Mouse (Mus musculus) gastrocnemius, postnatal 36 days (tissue): Measurements from ENCODE around the gene Ston2. TPM values are rescaled to one million over a fixed set of nuclear protein-coding genes. Genes with fewer than 3 reads are reported as not detected.
"Not testable (repeated sequence)": the region's sequence is repeated elsewhere in the genome, so short reads cannot be mapped to it uniquely, and the experiment has no call there.

ENCODE experiments used
- DNase-seq, 2 experiments: peaks; one replicate each; pipeline ENCODE4 v3.0.0; 2022
- intact Hi-C: fragments of 180-260 bp; cut with DNase I; formaldehyde crosslinking; loops from one replicate; pipeline ENCODE4 v1.15.1; 2025
- total RNA-seq, 2 experiments: library from RNA; stranded (reverse); gene quantifications; 2 replicates each; pipeline ENCODE4 v1.2.3; 2021

Gene Ston2
- total RNA-seq, 2 experiments from 2014 or later, result 42.5 to 46.6 TPM

GRCm38 (mm10) chr12:91637136-91637909 lies 150.9 kb downstream of the Ston2 start:
- no peak for DNase-seq

GRCm38 (mm10) chr12:91626482-91626881 lies 161.7 kb downstream of the Ston2 start:
- intact Hi-C loops, result loop anchor here (5.0 kb wide), 1 partner anchor 171 kb away; no protein-coding TSS in a partner anchor
- DNase-seq, result no peak

More at GRCm38 (mm10) chr12:91637136-91637909, 150.9 kb downstream of the Ston2 start:
- intact Hi-C loops, result no loop called here

GRCm38 (mm10) chr12:91625013-91625412 lies 163.2 kb downstream of the Ston2 start:
- intact Hi-C loops, result loop anchor here (5.0 kb wide), 1 partner anchor 172 kb away; no protein-coding TSS in a partner anchor
- no peak for DNase-seq

DNA sequence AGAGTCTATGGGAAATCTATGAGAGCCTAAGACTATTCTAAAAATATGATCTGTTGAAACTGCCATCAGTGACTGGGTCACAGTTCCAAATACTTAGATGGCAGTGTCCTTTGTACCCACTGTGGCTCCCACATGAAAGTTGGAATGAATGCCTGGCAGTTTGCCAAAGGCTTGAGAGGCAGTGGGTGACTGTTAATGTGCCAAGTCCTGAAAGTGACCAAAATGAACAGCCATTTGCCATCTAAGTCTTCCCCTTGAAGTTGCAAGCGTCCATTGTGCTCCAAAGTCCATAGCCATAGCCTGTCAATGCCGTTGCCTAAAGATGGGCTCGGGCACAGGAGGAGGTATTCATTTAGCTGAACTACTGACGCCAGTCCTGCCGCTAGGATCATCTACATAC lies 178.8 kb downstream of the Ston2 start:
- intact Hi-C loops, result no loop called here
- no peak for DNase-seq

DNA sequence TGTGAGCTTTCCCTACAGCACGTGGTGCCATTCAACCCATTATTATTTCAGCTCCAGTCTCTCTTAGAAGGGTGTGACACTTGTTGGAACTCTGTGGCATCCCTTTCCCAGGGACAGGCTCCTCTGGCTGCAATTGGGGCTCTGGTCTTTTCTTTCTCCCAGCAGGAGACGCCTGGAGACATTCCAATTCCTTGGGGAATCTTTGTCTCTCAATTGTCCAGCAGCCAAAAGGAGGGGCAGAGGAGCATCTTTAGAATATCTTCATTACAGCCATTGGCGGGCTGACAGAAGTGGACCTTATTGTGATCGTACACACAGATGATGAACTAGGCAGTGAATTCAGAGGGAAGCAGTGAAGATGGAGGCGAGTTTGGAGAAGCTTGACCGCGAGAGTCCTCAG lies 180.5 kb downstream of the Ston2 start:
- DNase-seq, result no peak
- intact Hi-C loops, result no loop called here

DNA sequence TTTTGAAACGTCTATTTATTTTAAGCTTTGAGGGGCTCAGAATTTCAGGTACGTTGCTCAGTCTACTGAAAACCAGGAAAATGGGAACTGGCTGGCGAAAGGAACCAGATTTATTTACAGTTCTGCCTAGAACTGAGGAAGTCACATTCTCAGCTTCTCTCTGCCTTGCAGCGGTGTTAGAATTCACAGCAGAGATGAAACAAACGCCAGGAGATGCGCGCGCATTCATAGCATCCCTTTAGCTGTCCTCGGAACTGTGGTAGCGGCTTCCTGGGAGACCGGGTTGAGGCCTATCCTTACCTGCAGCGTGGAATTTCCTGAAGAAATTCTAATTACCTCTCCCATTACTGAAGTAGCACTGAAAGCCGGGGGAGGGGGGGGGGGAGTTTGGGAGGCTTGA lies 181.5 kb downstream of the Ston2 start:
- intact Hi-C loops, result no loop called here

GRCm38 (mm10) chr12:91604600-91604999 lies 183.6 kb downstream of the Ston2 start:
- intact Hi-C loops, result no loop called here
- DNase-seq, result no peak

More for the DNA sequence above, 181.5 kb downstream of the Ston2 start:
- DNase-seq, result no peak

DNA sequence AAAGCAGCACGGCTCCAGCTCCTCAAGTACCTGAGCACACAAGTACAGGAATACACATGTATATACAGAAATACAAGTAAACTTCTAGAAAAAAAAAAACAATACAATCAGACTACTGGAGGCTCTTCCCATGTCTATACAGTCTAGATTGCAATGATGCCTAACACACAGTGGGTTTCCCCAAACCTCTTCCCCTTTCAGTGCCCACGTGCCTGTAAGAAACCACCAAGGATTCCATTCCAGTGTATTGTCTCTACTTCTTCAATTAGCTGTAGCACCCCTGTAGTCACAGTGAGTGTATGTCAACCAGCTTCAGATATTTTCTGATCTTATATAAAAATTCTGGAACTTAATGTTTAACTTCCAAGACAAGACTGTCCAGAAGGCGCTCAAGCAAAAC lies 196.1 kb downstream of the Ston2 start:
- no peak for DNase-seq
- intact Hi-C loops, result no loop called here

DNA sequence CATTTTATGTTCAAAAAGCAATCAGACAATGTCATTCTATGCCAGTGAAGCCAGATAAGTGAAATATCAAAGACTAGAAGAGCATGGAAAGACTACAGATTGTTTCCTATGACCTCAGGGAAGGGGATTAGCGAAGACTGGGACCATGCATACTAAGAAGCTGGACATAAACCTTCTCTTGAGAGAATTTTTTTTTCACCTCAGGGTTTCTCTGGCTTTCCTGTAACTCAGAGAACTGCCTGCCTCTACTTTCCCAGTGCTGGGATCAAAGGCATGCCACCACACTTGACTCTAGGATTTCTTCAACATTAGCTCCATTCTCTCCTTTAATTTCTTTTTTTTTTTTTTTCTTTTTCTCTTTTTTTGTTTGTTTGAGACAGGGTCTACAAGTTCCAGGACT lies 197.0 kb downstream of the Ston2 start:
- intact Hi-C loops, result no loop called here
- no peak for DNase-seq

DNA sequence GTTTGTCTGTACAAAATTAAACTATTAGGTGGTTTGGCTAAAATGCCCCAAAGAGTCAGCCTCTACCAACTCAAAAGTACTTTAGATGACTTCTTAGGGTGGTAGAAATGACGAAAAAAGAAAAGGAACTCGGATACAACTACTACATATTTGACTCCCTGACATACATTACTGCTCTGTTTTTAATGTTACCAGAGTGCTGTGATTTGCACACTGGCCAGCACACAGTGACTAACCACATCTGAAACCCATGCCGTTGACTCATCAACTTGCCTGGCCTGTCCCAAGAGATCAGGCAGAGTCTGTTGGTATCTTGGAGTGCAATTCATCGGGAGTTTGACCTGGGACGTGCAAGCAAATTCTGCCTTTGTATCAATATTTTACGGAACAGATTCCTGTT lies 197.5 kb downstream of the Ston2 start:
- DNase-seq, result no peak
- intact Hi-C loops, result no loop called here

DNA sequence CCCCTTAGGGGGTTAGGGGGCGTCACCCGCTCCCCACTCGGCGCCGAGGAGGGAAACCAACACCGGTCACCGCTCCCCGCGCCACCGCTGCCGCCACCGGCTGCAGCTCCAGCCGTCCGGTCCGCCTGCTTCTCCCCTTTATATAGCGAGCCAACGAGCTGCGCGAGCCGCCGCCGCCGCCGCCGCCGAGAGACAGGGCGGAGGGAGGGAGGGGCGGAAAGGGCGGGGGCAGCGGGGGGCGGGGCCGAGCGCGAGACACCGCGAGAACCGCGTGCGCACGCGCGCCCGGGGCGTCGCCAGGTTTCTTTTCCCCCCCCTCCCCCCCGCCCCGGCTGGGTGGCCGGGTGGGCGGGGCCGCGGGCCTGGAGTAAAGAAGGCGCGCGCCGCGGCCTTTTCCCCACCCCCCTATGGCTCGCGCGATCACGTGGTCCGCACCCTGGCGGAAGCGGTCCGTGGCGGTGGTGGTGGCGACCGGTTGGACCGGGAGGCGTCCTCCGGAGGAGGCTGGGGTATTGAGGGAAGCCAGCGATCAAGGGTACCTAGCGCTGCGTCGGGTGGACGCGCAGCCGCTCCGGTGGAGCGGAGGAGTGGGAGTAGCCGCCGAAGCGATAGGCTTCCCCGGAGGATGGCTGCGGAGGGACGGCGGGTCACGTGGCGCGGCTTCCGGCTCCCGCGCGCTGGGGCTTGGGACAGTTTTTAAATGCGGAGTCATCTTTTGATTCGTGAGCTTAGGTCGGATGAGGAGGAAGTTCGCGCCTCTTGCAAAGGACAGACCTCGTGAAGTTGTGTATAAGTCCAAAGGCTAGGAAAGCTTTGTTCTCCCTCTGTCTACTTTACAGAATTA lies 198.1 kb downstream of the Ston2 start, which contains the start of gene Gtf2a1:
Gene Gtf2a1, minus strand, starts transcription at position 641 of the 844 bp plus-strand sequence.
- DNase-seq, result peak; percentile 92 to 94
- intact Hi-C loops, result no loop called here

GRCm38 (mm10) chr12:91589542-91589846 lies 198.7 kb downstream of the Ston2 start:
- intact Hi-C loops, result no loop called here

GRCm38 (mm10) chr12:91588670-91589541 lies 199.3 kb downstream of the Ston2 start:
- intact Hi-C loops, result no loop called here
- DNase-seq, result peak; percentile 33 to 58

More at GRCm38 (mm10) chr12:91589542-91589846, 198.7 kb downstream of the Ston2 start:
- no peak for DNase-seq

- peak; percentile 84 to 86 for DNase-seq
- intact Hi-C loops, result no loop called here
Observed at GRCm38 (mm10) chr12:91588176-91588669, 200.0 kb downstream of the Ston2 start.

- DNase-seq, result no peak
- intact Hi-C loops, result no loop called here
Observed at GRCm38 (mm10) chr12:91587491-91588033, 200.6 kb downstream of the Ston2 start.

DNA sequence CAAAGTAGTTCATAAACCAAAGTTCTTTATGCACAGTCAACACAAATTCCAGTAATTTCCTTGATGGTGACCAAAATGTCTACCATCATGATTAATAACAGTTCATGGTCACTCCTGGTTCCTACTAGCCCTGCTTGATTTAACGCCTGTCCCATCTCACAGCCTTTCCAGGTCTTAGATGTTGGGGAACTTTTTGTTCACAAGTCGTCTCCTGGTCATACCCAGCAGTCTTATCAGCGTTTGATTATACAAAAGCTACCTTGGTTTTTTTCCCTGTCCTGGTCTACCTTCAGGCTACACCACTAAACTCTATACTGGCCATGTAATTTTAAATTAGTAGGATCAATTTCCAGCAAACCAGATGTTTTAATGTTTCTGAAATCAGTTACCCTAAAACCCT lies 201.1 kb downstream of the Ston2 start:
- intact Hi-C loops, result no loop called here

DNA sequence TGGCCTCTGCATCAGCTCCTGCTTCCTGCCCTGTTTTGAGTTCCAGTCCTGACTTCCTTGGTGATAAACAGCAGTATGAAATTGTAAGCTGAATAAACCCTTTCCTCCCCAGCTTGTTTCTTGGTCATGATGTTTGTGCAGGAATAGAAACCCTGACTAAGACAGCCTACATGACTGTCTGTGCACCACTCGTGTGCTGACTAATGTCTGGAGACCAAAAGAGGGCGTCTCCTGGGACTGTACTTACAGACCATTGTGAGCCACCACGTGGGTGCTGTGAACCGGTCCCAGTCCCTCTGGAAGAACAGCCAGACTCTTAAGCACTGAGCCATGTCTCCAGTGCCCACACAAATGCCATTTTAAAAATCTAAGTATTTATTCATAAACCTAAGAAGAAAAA lies 202.4 kb downstream of the Ston2 start:
- DNase-seq, intact Hi-C loops: not testable (repeated sequence)

More for the DNA sequence above, 201.1 kb downstream of the Ston2 start:
- no peak for DNase-seq

DNA sequence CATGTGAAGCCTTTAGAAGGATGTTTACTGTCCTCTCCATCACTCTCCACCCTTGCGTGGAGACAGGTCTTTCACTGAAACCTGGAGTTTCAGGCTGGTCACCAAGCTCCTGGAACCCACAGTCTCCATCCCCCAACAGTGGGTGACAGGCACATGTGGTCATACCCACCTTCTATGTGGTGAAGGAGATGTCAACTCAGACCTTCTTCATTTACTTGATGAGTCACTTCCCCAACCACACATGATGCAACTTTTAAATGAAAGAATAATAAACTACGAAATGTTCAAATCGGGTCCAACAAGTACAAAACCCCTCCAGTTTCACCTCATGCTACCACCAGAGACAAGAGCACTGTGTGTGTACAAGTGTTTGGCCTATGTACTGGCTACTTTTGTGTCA lies 203.0 kb downstream of the Ston2 start:
- no peak for DNase-seq
- intact Hi-C loops, result no loop called here

- DNase-seq, result no peak
- intact Hi-C loops, result no loop called here
Observed at GRCm38 (mm10) chr12:91583409-91583808, 204.8 kb downstream of the Ston2 start.
